In genomic region chr2:131159938-131160581, GRCm38 (mm10) we compare ENCODE assay signal across 8 mouse cellular contexts. TPM values are rescaled to one million over a fixed set of nuclear protein-coding genes. Genes with fewer than 3 reads are reported as not detected.
DNase-seq lines count a peak whose midpoint lies in the region; ATAC-seq lines count a peak whose summit lies in the region.

Gene 1700037H04Rik (minus strand): TSS chr2:131160081.

- H3K9me3 ChIP-seq in intestine, embryonic 14.5 days (ENCODE audit: control insufficient read depth, low read length) = no peaks in the 10 kb centered on the region

- peak within 1 kb of the TSS; percentile 77 for H3K9ac ChIP-seq in intestine, embryonic 14.5 days (ENCODE audit: low read length)

- H3K4me1 ChIP-seq in intestine, embryonic 14.5 days (replicated peaks; ENCODE audit: control insufficient read depth, insufficient read depth, low read length) = peaks cover 6% of the 10 kb centered on the region

- H3K27me3 ChIP-seq in intestine, embryonic 14.5 days (replicated peaks; ENCODE audit: control insufficient read depth, insufficient read depth, low read length) = no peaks in the 10 kb centered on the region

- peak; percentile 96 for ATAC-seq in intestine, embryonic 14.5 days (replicated peaks; ENCODE audit: low FRiP score, low TSS enrichment, low read depth)

- intact Hi-C loops in left cerebral cortex, postnatal 14 days (cut with DNase I) = loop anchor here (2.0 kb wide), 1 partner anchor 65 kb away; no protein-coding TSS in a partner anchor

- peak; percentile 90 to 91 for DNase-seq in adrenal gland, adult 18-20 months (ENCODE audit: low spot score in 2 of 2)
- DNase-seq in embryo, embryonic 11 days = peak; percentile 99
- peak; percentile 96 for DNase-seq in gastrocnemius, postnatal 25 days
- DNase-seq in intestine, embryonic 14.5 days (ENCODE audit: low spot score) = peak; percentile 94
- peak; percentile 97 to 98 for DNase-seq in left cerebral cortex, postnatal 14 days (ENCODE audit: low spot score in 2 of 2)
- DNase-seq in mesoderm, embryonic 11.5 days (ENCODE audit: low read depth, low spot score) = peak; percentile 99
- DNase-seq in right cerebral cortex, postnatal 36 days (ENCODE audit: low spot score in 2 of 2) = peak; percentile 95 to 96
- DNase-seq in yolk sac, embryonic 10.5 days (ENCODE audit: low spot score) = peak; percentile 95

- WGBS in intestine, embryonic 14.5 days = under 1% methylated on average over 54 of the region's 54 CpGs

- H3K4me3 ChIP-seq in intestine, embryonic 14.5 days (ENCODE audit: low read depth, low read length) = peak within 1 kb of the TSS; percentile 83

- no peaks in the 10 kb centered on the region for H3K36me3 ChIP-seq in intestine, embryonic 14.5 days (ENCODE audit: control insufficient read depth, insufficient read depth, low read length)

- H3K4me2 ChIP-seq in intestine, embryonic 14.5 days (ENCODE audit: low read length) = peak within 1 kb of the TSS; percentile 94

- peak within 1 kb of the TSS; percentile 96 for H3K27ac ChIP-seq in intestine, embryonic 14.5 days (ENCODE audit: low read depth)

RNA-seq across cellular contexts. Expression of gene 1700037H04Rik, which starts in this region (rescaled TPM):
- total RNA-seq in adrenal gland, adult 18-20 months (2021) = 100 to 1,000 TPM; 103 to 273 TPM
- 1 to 10 TPM; 3.3 to 6.6 TPM for total RNA-seq in gastrocnemius, postnatal 25 days (2021)
- polyA plus RNA-seq in intestine, embryonic 14.5 days (2014; fragmentation: Nextera tagmentation; extraction: Ambion mirVana) = 91.4 and 93.1 TPM in 2 replicates
- 10 to 100 TPM; 74.6 to 83.3 TPM for total RNA-seq in left cerebral cortex, postnatal 14 days (2021)

Comparison
In these comparisons a context has a peak if more than half of its experiments do, and no peak if none do; other contexts are left out.
1. Peak in every context shown above with its lines: DNase-seq, ATAC-seq, H3K4me3 ChIP-seq and H3K27ac ChIP-seq.
2. RNA of gene 1700037H04Rik (total RNA-seq): 103 to 273 TPM in adrenal gland, adult 18-20 months and 74.6 to 83.3 TPM in left cerebral cortex, postnatal 14 days; 3.3 to 6.6 TPM in gastrocnemius, postnatal 25 days; every median in the first group is over 4 times any median in the second.